Mouse (Mus musculus): ENCODE results near the gene Mmaa. TPM values are rescaled to one million over a fixed set of nuclear protein-coding genes. Genes with fewer than 3 reads are reported as not detected.

The Mmaa gene
- total RNA-seq, 1 experiment = 3.0 TPM

DNA sequence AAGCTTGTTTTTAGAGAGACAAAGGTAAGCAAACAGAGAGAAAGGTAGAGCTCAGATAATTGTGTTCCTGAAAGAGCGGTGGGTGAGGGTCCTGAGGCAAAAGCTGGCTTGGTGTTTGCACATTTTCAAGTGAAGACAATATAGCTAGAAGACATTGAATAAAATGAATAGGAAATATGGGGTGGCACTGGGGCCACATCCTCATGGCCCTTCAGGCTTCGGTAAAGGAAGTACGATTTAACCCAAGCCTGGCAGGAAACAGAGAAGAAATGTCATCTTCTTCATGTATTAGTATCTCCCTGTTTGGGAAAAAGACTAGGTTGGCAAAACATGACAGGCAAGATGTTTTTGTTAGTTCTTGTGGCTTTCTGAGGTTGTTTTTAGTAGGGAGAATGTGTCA lies 68.7 kb downstream of the Mmaa start:
- no peak for TF ChIP-seq ZNF384 (IDR thresholded peaks at IDR 0.05; ENCODE audit: low read depth, low read length)
- TF ChIP-seq ZC3H11A (IDR thresholded peaks at IDR 0.05; ENCODE audit: borderline replicate concordance, low read depth, low read length) = no peak
- TF ChIP-seq CHD2 (IDR thresholded peaks at IDR 0.05; ENCODE audit: low read depth, low read length) = no peak
- no peak for TF ChIP-seq MAFK (IDR thresholded peaks at IDR 0.05; ENCODE audit: insufficient read depth, low read depth, low read length)
- no peak for TF ChIP-seq HCFC1 (IDR thresholded peaks at IDR 0.05; ENCODE audit: borderline replicate concordance, insufficient read depth, low read length)
- Histone ChIP-seq H3K4me3 (ENCODE audit: insufficient read depth in 1 of 2, low read depth in 1 of 2, low read length in 2 of 2, poor library complexity in 1 of 2, severe bottlenecking in 1 of 2) (no peak overlapping the region), H3K4me1 (ENCODE audit: control insufficient read depth in 2 of 2, insufficient read depth in 2 of 2, low read length in 2 of 2, poor library complexity in 1 of 2) (peaks cover 0 to 5% of the 10 kb centered on the region in 2 experiments; a peak in 2 of 4 replicates), H3K9ac (ENCODE audit: insufficient read depth, low read depth, low read length, poor library complexity, severe bottlenecking) (no peak overlapping the region), H3K9me3 (ENCODE audit: control insufficient read depth, insufficient read depth, low read depth, low read length) (no peaks in the 10 kb centered on the region), H3K36me3 (ENCODE audit: control insufficient read depth, insufficient read depth, low read length, poor library complexity, severe bottlenecking) (no peaks in the 10 kb centered on the region), H3K27ac (ENCODE audit: insufficient read depth, low read depth, low read length, poor library complexity, severe bottlenecking) (no peak overlapping the region)
- DNase-seq (ENCODE audit: low read depth, low spot score) = no peak
- in situ Hi-C loops (cut with MboI; ENCODE audit: low sequenced_read_pairs in 2 of 2, unreplicated experiment in 2 of 2) = no loop called here

DNA sequence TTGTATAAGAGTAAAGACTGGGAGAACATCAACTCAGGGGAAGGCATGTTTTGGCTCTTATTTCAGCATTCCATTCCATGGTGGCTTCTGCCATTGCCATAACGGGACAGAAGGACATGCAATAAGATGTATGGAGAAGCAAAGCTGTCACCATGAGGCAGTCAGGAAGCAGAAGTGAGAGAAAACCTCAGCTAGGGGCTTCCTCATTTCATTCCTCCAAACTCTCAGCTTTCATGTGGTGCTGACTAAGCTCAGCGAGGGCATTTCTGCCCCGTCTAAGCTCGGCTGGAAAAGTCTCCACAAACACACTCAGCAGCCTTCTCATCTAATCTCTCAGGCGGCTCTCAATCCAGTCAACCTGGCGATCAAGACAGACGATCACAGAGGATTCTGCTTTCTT lies 69.2 kb downstream of the Mmaa start:
- no peak for TF ChIP-seq HCFC1 (IDR thresholded peaks at IDR 0.05; ENCODE audit: borderline replicate concordance, insufficient read depth, low read length)
- no peak for TF ChIP-seq ZNF384 (IDR thresholded peaks at IDR 0.05; ENCODE audit: low read depth, low read length)
- TF ChIP-seq CHD2 (IDR thresholded peaks at IDR 0.05; ENCODE audit: low read depth, low read length) = no peak
- no peaks in the 10 kb centered on the region for H3K9me3 ChIP-seq (ENCODE audit: control insufficient read depth, insufficient read depth, low read depth, low read length)
- in situ Hi-C loops (cut with MboI; ENCODE audit: low sequenced_read_pairs in 2 of 2, unreplicated experiment in 2 of 2) = no loop called here
- H3K27ac ChIP-seq (ENCODE audit: insufficient read depth, low read depth, low read length, poor library complexity, severe bottlenecking) = no peak overlapping the region
- peaks cover 0 to 5% of the 10 kb centered on the region in 2 experiments; a peak in 2 of 4 replicates for H3K4me1 ChIP-seq (ENCODE audit: control insufficient read depth in 2 of 2, insufficient read depth in 2 of 2, low read length in 2 of 2, poor library complexity in 1 of 2)
- H3K4me3 ChIP-seq (ENCODE audit: insufficient read depth in 1 of 2, low read depth in 1 of 2, low read length in 2 of 2, poor library complexity in 1 of 2, severe bottlenecking in 1 of 2) = no peak overlapping the region
- DNase-seq (ENCODE audit: low read depth, low spot score) = no peak
- H3K9ac ChIP-seq (ENCODE audit: insufficient read depth, low read depth, low read length, poor library complexity, severe bottlenecking) = no peak overlapping the region
- H3K36me3 ChIP-seq (ENCODE audit: control insufficient read depth, insufficient read depth, low read length, poor library complexity, severe bottlenecking) = no peaks in the 10 kb centered on the region

- no peak for DNase-seq (ENCODE audit: low read depth, low spot score)
- no peak overlapping the region for H3K4me3 ChIP-seq (ENCODE audit: insufficient read depth in 1 of 2, low read depth in 1 of 2, low read length in 2 of 2, poor library complexity in 1 of 2, severe bottlenecking in 1 of 2)
- no peak overlapping the region for H3K27ac ChIP-seq (ENCODE audit: insufficient read depth, low read depth, low read length, poor library complexity, severe bottlenecking)
- no peaks in the 10 kb centered on the region for H3K9me3 ChIP-seq (ENCODE audit: control insufficient read depth, insufficient read depth, low read depth, low read length)
- peaks cover 0 to 2% of the 10 kb centered on the region in 2 experiments; a peak in 2 of 4 replicates for H3K4me1 ChIP-seq (ENCODE audit: control insufficient read depth in 2 of 2, insufficient read depth in 2 of 2, low read length in 2 of 2, poor library complexity in 1 of 2)
- in situ Hi-C loops (cut with MboI; ENCODE audit: low sequenced_read_pairs in 2 of 2, unreplicated experiment in 2 of 2) = no loop called here
- H3K9ac ChIP-seq (ENCODE audit: insufficient read depth, low read depth, low read length, poor library complexity, severe bottlenecking) = no peak overlapping the region
- TF ChIP-seq ZNF384 (IDR thresholded peaks at IDR 0.05; ENCODE audit: low read depth, low read length) = no peak
- no peak for TF ChIP-seq CHD2 (IDR thresholded peaks at IDR 0.05; ENCODE audit: low read depth, low read length)
- no peak for TF ChIP-seq HCFC1 (IDR thresholded peaks at IDR 0.05; ENCODE audit: borderline replicate concordance, insufficient read depth, low read length)
- TF ChIP-seq MAFK (IDR thresholded peaks at IDR 0.05; ENCODE audit: insufficient read depth, low read depth, low read length) = no peak
- no peak for TF ChIP-seq ZC3H11A (IDR thresholded peaks at IDR 0.05; ENCODE audit: borderline replicate concordance, low read depth, low read length)
- no peaks in the 10 kb centered on the region for H3K36me3 ChIP-seq (ENCODE audit: control insufficient read depth, insufficient read depth, low read length, poor library complexity, severe bottlenecking)
Observed at GRCm38 (mm10) chr8:79224363-79224762, 70.4 kb downstream of the Mmaa start.

DNA sequence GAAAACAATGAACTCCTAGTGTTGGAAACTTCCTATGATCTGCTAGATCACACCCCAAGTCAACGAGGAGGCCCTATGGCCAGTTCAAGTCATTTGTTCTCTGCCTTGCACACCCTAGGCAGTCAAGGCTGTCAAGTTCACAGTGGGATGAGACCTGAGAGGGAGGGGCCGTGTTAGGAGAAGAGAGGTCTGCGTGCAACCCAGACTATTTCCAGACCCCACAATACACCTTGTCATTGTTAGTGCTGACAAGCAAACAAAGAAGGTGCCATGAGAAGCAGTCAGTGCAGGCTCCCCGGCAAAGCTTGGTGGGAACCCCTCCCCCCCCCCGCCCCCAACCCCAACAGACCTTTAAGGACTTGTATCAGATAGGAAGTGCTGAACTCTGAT lies 72.0 kb downstream of the Mmaa start:
- H3K9me3 ChIP-seq (ENCODE audit: control insufficient read depth, insufficient read depth, low read depth, low read length) = no peaks in the 10 kb centered on the region
- TF ChIP-seq CHD2 (IDR thresholded peaks at IDR 0.05; ENCODE audit: low read depth, low read length) = no peak
- TF ChIP-seq ZC3H11A (IDR thresholded peaks at IDR 0.05; ENCODE audit: borderline replicate concordance, low read depth, low read length) = no peak
- no peak for TF ChIP-seq MAFK (IDR thresholded peaks at IDR 0.05; ENCODE audit: insufficient read depth, low read depth, low read length)
- no peak for TF ChIP-seq HCFC1 (IDR thresholded peaks at IDR 0.05; ENCODE audit: borderline replicate concordance, insufficient read depth, low read length)
- TF ChIP-seq ZNF384 (IDR thresholded peaks at IDR 0.05; ENCODE audit: low read depth, low read length) = no peak
- in situ Hi-C loops (cut with MboI; ENCODE audit: low sequenced_read_pairs in 2 of 2, unreplicated experiment in 2 of 2) = no loop called here
- no peak overlapping the region for H3K4me3 ChIP-seq (ENCODE audit: insufficient read depth in 1 of 2, low read depth in 1 of 2, low read length in 2 of 2, poor library complexity in 1 of 2, severe bottlenecking in 1 of 2)
- H3K4me1 ChIP-seq (ENCODE audit: control insufficient read depth in 2 of 2, insufficient read depth in 2 of 2, low read length in 2 of 2, poor library complexity in 1 of 2) = peaks cover 0 to 2% of the 10 kb centered on the region in 2 experiments; a peak in 2 of 4 replicates
- no peak overlapping the region for H3K9ac ChIP-seq (ENCODE audit: insufficient read depth, low read depth, low read length, poor library complexity, severe bottlenecking)
- no peak overlapping the region for H3K27ac ChIP-seq (ENCODE audit: insufficient read depth, low read depth, low read length, poor library complexity, severe bottlenecking)
- no peaks in the 10 kb centered on the region for H3K36me3 ChIP-seq (ENCODE audit: control insufficient read depth, insufficient read depth, low read length, poor library complexity, severe bottlenecking)
- DNase-seq (ENCODE audit: low read depth, low spot score) = no peak
